Mouse (Mus musculus) kidney, adult 8-10 months (tissue): Measurements from ENCODE around the gene Cib4.
A peak's percentile ranks its signal among the peaks of the same experiment; 100 is the strongest.

Experiments
- DNase-seq, 2 experiments: peaks; one replicate each; pipeline ENCODE4 v3.0.0; 2022

The Cib4 gene

GRCm38 (mm10) chr5:30568479-30568878 is 22.8 kb upstream of the Cib4 start:
- no peak for DNase-seq

GRCm38 (mm10) chr5:30559986-30560493 is 14.4 kb upstream of the Cib4 start:
- no peak for DNase-seq

- DNase-seq, result no peak
These were observed 13.8 kb upstream of the Cib4 start for GRCm38 (mm10) chr5:30559421-30559820.

GRCm38 (mm10) chr5:30556284-30556683 is 10.6 kb upstream of the Cib4 start:
- no peak for DNase-seq

GRCm38 (mm10) chr5:30554981-30555380 is 9.3 kb upstream of the Cib4 start:
- no peak for DNase-seq

GRCm38 (mm10) chr5:30553936-30554335 is 8.3 kb upstream of the Cib4 start:
- no peak for DNase-seq

- no peak for DNase-seq
These were observed 6.4 kb upstream of the Cib4 start for GRCm38 (mm10) chr5:30552006-30552405.

GRCm38 (mm10) chr5:30551022-30551638 is 5.5 kb upstream of the Cib4 start:
- DNase-seq, result no peak

- DNase-seq, result no peak
These were observed 4.8 kb upstream of the Cib4 start for GRCm38 (mm10) chr5:30550334-30551021.

- no peak for DNase-seq
These were observed 3.0 kb upstream of the Cib4 start for GRCm38 (mm10) chr5:30548681-30549080.

GRCm38 (mm10) chr5:30536051-30536570 is 9.5 kb downstream of the Cib4 start:
- DNase-seq, result no peak

- DNase-seq, result peak in 1 of 2 experiments; percentile 19
These were observed 11.0 kb downstream of the Cib4 start for GRCm38 (mm10) chr5:30534637-30535036.

GRCm38 (mm10) chr5:30528906-30529305 is 16.7 kb downstream of the Cib4 start:
- no peak for DNase-seq

- no peak for DNase-seq
These were observed 18.5 kb downstream of the Cib4 start for GRCm38 (mm10) chr5:30527129-30527528.

- DNase-seq, result no peak
These were observed 19.5 kb downstream of the Cib4 start for GRCm38 (mm10) chr5:30525920-30526836.

GRCm38 (mm10) chr5:30524213-30524612 is 21.4 kb downstream of the Cib4 start:
- DNase-seq, result no peak

- DNase-seq, result no peak
These were observed 22.5 kb downstream of the Cib4 start for GRCm38 (mm10) chr5:30523131-30523530.

- no peak for DNase-seq
These were observed 23.2 kb downstream of the Cib4 start for GRCm38 (mm10) chr5:30522406-30522805.

- no peak for DNase-seq
These were observed 25.4 kb downstream of the Cib4 start for GRCm38 (mm10) chr5:30520214-30520732.

- DNase-seq, result no peak
These were observed 26.1 kb downstream of the Cib4 start for GRCm38 (mm10) chr5:30519494-30519893.

GRCm38 (mm10) chr5:30518547-30518946 is 27.1 kb downstream of the Cib4 start:
- no peak for DNase-seq

- DNase-seq, result no peak
These were observed 27.5 kb downstream of the Cib4 start for GRCm38 (mm10) chr5:30518108-30518507.

- peak; percentile 14 to 55 for DNase-seq
These were observed 29.3 kb downstream of the Cib4 start for GRCm38 (mm10) chr5:30516376-30516775.
